Mouse (Mus musculus): Measurements from ENCODE around the gene Upk3b. TPM values are rescaled to one million over a fixed set of nuclear protein-coding genes. Genes with fewer than 3 reads are reported as not detected.

Upk3b gene
- not detected in 2 replicates for polyA plus RNA-seq (2021; fragmentation: Nextera tagmentation)
- long read RNA-seq, experiment 1 = 0 reads
- long read RNA-seq, experiment 2 = 0 reads

DNA sequence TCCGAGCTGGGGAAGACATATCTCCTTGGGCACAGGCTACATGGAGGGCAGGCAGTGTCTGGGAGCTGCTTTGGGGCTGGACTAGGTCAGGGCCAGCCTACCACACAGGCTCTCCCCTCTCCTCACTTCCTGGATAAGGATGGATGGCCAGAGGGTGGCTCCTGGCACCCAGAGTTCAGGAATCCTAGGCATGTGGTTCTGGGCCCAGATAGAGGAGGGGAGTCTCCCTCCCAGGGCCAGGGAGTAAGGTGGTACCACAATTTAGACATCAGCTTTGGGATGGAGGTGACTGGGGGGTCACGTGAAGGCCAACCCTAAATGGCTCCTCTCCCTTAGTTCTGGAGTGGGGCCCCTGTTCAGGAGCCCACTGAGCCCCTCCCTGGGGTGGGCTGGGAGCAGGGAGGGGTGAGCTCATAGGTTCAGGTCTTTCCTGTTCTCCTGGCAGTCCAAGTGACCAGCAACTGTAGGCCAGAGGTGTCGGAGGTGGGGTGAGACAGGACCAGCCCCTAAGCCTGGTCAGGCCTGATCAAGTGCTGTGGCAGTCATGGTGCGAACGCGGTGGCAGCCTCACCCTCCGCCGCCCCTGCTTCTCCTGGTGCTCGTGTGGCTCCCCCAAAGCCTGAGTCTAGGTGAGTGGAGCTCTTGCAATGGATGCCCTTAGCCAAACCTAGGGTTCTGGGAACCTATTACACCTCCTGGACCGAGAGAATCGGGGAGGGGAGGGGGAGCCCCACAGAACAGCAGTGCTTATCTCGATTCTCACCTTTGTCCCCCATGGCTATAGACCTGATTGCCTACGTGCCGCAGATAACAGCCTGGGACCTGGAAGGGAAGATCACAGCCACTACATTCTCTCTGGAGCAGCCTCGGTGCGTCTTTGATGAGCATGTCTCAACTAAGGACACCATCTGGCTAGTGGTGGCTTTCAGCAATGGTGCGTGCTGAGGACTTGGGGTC, at the start of gene Upk3b:
Gene Upk3b, plus strand, starts transcription at position 239 of the 957 bp plus-strand sequence.

DNA sequence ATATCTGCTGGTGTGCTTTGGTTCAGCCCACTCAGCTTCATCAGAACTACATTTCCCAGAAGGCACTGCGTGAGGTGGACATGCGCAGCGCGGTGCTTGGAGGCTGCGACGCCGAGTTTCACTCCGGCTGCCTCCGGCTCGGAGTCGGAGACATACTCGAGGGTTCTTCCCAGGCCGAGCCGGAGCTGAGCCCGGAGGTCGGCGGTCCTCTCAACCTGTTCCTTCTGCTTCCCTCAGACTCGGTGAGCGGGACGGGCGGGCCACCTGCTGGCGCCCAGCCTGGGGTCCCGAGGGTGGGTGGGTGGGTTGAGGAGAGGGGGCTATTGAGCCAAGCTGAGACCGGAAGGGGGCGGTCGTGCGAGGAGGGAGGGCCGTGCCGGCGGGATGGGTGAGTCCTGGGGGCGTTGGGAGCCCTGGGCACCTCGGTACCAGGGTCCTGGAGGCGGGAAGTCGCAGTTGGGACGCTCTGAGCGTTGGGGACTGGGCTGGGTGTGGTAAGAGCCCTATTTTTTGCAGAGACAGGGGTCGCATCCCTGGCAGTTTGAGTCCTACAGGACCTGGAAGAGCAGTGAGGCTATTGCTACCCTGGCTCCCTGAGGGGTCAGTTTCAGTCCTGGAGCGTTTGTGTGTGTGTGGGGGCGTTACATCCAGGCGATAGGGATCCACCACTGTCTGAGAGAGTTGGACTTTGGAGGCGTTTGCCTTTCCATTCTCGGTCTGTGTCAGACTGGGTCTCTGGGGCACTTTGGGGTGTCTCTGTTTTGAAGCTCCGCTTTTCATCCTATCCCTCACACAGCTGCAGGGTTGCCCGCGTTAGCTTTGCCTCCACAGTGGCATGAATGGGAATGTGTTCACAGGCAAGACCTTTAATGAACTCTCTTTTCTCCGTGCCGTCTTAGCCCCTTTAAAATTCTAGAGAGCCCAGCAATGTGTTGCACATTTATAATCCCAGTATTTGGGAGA, 43.3 kb upstream of the Upk3b start, which contains the start of gene Dtx2:
Gene Dtx2, plus strand, starts transcription at position 76 of the 963 bp plus-strand sequence.

DNA sequence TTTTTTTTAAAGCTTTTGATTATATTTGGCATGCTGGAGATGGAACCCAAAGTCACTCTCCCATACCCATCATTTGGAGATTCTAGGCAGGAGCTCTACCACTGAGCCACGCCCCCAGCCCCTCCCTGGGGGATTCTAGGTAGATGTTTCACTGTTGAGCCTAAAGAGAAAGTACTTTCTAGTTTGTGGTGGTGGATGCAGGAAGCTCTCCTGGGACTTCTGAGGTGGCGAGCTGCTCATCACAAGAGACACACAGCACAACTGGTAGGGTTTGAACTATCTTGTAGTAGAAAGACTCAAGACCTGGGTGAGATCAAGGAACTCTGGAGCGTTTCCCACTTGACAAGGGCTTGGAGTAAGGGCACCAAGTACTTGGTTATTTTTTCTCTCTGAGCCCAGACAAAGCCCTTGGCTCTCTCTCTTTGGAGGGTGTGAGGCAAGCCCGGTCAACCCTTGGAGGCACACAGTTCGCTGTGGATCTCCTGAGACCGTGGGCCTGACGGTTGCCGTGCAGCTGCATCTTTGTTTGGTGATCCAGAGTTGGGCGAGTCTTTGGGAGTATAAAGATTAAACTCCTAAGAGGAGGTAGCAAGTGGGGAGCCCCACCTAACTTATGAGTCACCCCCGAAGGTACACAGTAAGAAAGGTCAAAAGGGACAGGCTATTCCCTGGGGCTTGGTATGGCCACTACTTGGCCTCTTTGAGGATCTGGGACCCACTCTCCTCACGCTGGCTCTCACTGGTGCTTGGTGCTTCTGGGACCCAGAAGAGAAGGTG, 16.2 kb downstream of the Upk3b start, which contains the start of gene Upk3bl:
Gene Upk3bl, plus strand, starts transcription at position 192 of the 777 bp plus-strand sequence.

DNA sequence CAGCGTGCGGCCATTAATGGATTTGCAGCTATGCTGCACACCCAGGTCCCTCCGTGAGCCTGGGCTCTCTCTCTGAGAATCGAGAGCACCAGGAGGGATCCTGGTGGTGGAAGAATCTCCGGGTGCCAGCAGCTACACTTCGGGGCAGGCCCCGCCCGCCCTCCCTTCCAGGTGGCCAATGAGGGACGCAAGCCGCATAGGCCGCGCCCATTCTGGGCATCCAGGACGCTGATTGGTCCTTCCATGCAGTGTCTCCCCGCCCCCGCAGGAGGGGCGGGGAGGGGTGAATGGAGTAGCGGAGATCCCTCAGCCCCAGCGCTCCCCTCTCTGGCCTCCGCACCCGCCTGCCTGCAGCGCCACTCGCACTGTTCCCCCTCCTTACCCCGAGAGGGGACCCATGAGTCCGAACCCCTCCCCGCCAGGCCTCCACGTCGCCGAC, 45.4 kb downstream of the Upk3b start, which contains the start of gene Rasa4:
Gene Rasa4, plus strand, starts transcription at position 248 of the 439 bp plus-strand sequence.

Other genes with a start within 250 kb of the Upk3b start
- 18.4 and 20.1 TPM in 2 replicates for gene Srrm3, start 231.6 kb upstream of the Upk3b start, polyA plus RNA-seq (2021; fragmentation: Nextera tagmentation)
- 21.3 and 32.6 TPM in 2 replicates for gene Hspb1, start 150.6 kb upstream of the Upk3b start, polyA plus RNA-seq (2021; fragmentation: Nextera tagmentation)
- 469 and 556 TPM in 2 replicates for gene Ywhag, start 103.9 kb upstream of the Upk3b start, polyA plus RNA-seq (2021; fragmentation: Nextera tagmentation)
- gene Ssc4d, start 64.0 kb upstream of the Upk3b start, polyA plus RNA-seq (2021; fragmentation: Nextera tagmentation) = 0.65 and 1.0 TPM in 2 replicates
- gene Zp3, start 58.4 kb upstream of the Upk3b start, polyA plus RNA-seq (2021; fragmentation: Nextera tagmentation) = not detected in 2 replicates
- gene Dtx2, start 43.7 kb upstream of the Upk3b start, polyA plus RNA-seq (2021; fragmentation: Nextera tagmentation) = 6.4 and 6.8 TPM in 2 replicates
- gene Upk3bl, start 16.0 kb downstream of the Upk3b start, polyA plus RNA-seq (2021; fragmentation: Nextera tagmentation) = 0.94 and 1.1 TPM in 2 replicates
- 2.3 TPM in 2 replicates for gene Rasa4, start 45.4 kb downstream of the Upk3b start, polyA plus RNA-seq (2021; fragmentation: Nextera tagmentation)
- gene Polr2j, start 78.1 kb downstream of the Upk3b start, polyA plus RNA-seq (2021; fragmentation: Nextera tagmentation) = 178 and 182 TPM in 2 replicates
- gene Lrwd1, start 97.6 kb downstream of the Upk3b start, polyA plus RNA-seq (2021; fragmentation: Nextera tagmentation) = 5.1 and 5.8 TPM in 2 replicates
- 7.5 and 7.7 TPM in 2 replicates for gene Alkbh4, start 97.7 kb downstream of the Upk3b start, polyA plus RNA-seq (2021; fragmentation: Nextera tagmentation)
- gene Orai2, start 132.2 kb downstream of the Upk3b start, polyA plus RNA-seq (2021; fragmentation: Nextera tagmentation) = 34.4 and 36.2 TPM in 2 replicates
- gene Prkrip1, start 160.5 kb downstream of the Upk3b start, polyA plus RNA-seq (2021; fragmentation: Nextera tagmentation) = 51.5 and 52.0 TPM in 2 replicates
- 0.81 and 2.9 TPM in 2 replicates for gene Sh2b2, start 208.1 kb downstream of the Upk3b start, polyA plus RNA-seq (2021; fragmentation: Nextera tagmentation)